ENCODE assay signal across 16 mouse cellular contexts in genomic region chr14:77458217-77458616, GRCm38 (mm10).
A peak's percentile ranks its signal among the peaks of the same experiment; 100 is the strongest.
DNase-seq lines count a peak whose midpoint lies in the region; ATAC-seq lines count a peak whose summit lies in the region.
"Had no signal": no experiment of that assay in that cellular context is flagged by ENCODE, and none has a peak within 500 bp of the region (broad histone marks: within the 10 kb centered on the region; RNA-seq: fewer than 3 reads in every experiment).

No protein-coding gene starts in this region.

- intact Hi-C loops in heart, postnatal 36 days (cut with DNase I) = no loop called here

- ATAC-seq in heart, embryonic 13.5 days (ENCODE audit: extremely low read depth, insufficient number of reproducible peaks, low FRiP score, low TSS enrichment) = no peak
- no peak for ATAC-seq in lung, embryonic 15.5 days (ENCODE audit: borderline replicate concordance, extremely low read depth, low FRiP score, low TSS enrichment)
- ATAC-seq in megakaryocyte progenitor cell, adult 5-6 weeks (replicated peaks; ENCODE audit: poor library complexity) = peak; percentile 34; the same call in 1 of the 2 replicates
- ATAC-seq: midbrain, embryonic 13.5 days had no signal

- peaks cover 25% of the 10 kb centered on the region for H3K4me1 ChIP-seq in heart, embryonic 13.5 days
- H3K4me1 ChIP-seq in lung, embryonic 15.5 days = 0 out of 2 replicates have a peak, but pooled peaks cover 3% of the 10 kb centered on the region
- H3K4me1 ChIP-seq: liver, embryonic 15.5 days had no signal

- DNase-seq in heart, postnatal 36 days = no peak
- no peak for DNase-seq in lung, adult 18-20 months
- DNase-seq in embryo, embryonic 11 days = peak; percentile 36
- no peak for DNase-seq in spleen, adult 12 weeks (ENCODE audit: low spot score)
- DNase-seq in cerebellum, adult 8-10 months = no peak
- DNase-seq: B cell, adult 2 months; cerebellum, adult 9-11 months; heart, postnatal 14 days had no signal

- peak overlapping the region; percentile 37; the same call in 1 of the 2 replicates for H3K4me2 ChIP-seq in heart, embryonic 13.5 days
- peak overlapping the region; percentile 35 for H3K4me2 ChIP-seq in lung, embryonic 15.5 days
- H3K4me2 ChIP-seq: liver, embryonic 15.5 days; midbrain, embryonic 13.5 days; neural tube, embryonic 13.5 days; stomach, embryonic 15.5 days had no signal

- H3K27me3 ChIP-seq in heart, embryonic 13.5 days (replicated peaks) = no peaks in the 10 kb centered on the region
- H3K27me3 ChIP-seq in lung, embryonic 15.5 days = no peaks in the 10 kb centered on the region
- H3K27me3 ChIP-seq: liver, embryonic 15.5 days; midbrain, embryonic 13.5 days; neural tube, embryonic 13.5 days; stomach, embryonic 15.5 days had no signal

- WGBS in heart, embryonic 13.5 days = 22% methylated on average over 9 of the region's 9 CpGs
- 11% methylated on average over 9 of the region's 9 CpGs for WGBS in lung, embryonic 15.5 days

- H3K36me3 ChIP-seq in heart, embryonic 13.5 days = no peaks in the 10 kb centered on the region
- no peaks in the 10 kb centered on the region for H3K36me3 ChIP-seq in lung, embryonic 15.5 days
- H3K36me3 ChIP-seq: G1E; liver, embryonic 15.5 days; midbrain, embryonic 13.5 days; neural tube, embryonic 13.5 days; stomach, embryonic 15.5 days had no signal

- 0 out of 2 replicates have a peak overlapping the region, but pooled peaks have one; percentile 29 for H3K9ac ChIP-seq in heart, embryonic 13.5 days
- H3K9ac ChIP-seq in lung, embryonic 15.5 days = no peak overlapping the region
- H3K9ac ChIP-seq: liver, embryonic 15.5 days; midbrain, embryonic 13.5 days; neural tube, embryonic 13.5 days; stomach, embryonic 15.5 days had no signal

- no peaks in the 10 kb centered on the region for H3K9me3 ChIP-seq in heart, embryonic 13.5 days
- no peaks in the 10 kb centered on the region for H3K9me3 ChIP-seq in lung, embryonic 15.5 days
- H3K9me3 ChIP-seq: liver, embryonic 15.5 days; midbrain, embryonic 13.5 days; neural tube, embryonic 13.5 days; stomach, embryonic 15.5 days had no signal

- no peak overlapping the region for H3K27ac ChIP-seq in heart, embryonic 13.5 days (replicated peaks)
- no peak overlapping the region for H3K27ac ChIP-seq in lung, embryonic 15.5 days
- H3K27ac ChIP-seq: liver, embryonic 15.5 days; midbrain, embryonic 13.5 days; neural tube, embryonic 13.5 days; stomach, embryonic 15.5 days had no signal

- H3K4me3 ChIP-seq in heart, embryonic 13.5 days = no peak overlapping the region
- no peak overlapping the region for H3K4me3 ChIP-seq in lung, embryonic 15.5 days
- H3K4me3 ChIP-seq: liver, embryonic 15.5 days; midbrain, embryonic 13.5 days; neural tube, embryonic 13.5 days; stomach, embryonic 15.5 days had no signal
